Mouse (Mus musculus) embryonic stem cell, embryonic (primary cell): ENCODE results near the gene Gm21708.
"Not testable (repeated sequence)": the region's sequence is repeated elsewhere in the genome, so short reads cannot be mapped to it uniquely, and the experiment has no call there.

Experiments
- CTCF ChIA-PET, 4 experiments: fragments of 300-600 bp in 2 of 4; fragments of 350-600 bp in 2 of 4; sonication (Branson Sonifier 250); formaldehyde crosslinking; loops; one replicate each; lab custom pipeline; 2022; ENCODE audit warnings: inconsistent platforms in 2 of 4; lab: Charles Lee
- POLR2A ChIA-PET, 4 experiments: fragments of 300-600 bp in 2 of 4; fragments of 350-600 bp in 2 of 4; sonication (Branson Sonifier 250); formaldehyde crosslinking; loops; one replicate each; lab custom pipeline; 2022; ENCODE audit warnings: antibody characterized with exemption in 4 of 4, inconsistent platforms in 1 of 4; lab: Charles Lee

The Gm21708 gene

DNA sequence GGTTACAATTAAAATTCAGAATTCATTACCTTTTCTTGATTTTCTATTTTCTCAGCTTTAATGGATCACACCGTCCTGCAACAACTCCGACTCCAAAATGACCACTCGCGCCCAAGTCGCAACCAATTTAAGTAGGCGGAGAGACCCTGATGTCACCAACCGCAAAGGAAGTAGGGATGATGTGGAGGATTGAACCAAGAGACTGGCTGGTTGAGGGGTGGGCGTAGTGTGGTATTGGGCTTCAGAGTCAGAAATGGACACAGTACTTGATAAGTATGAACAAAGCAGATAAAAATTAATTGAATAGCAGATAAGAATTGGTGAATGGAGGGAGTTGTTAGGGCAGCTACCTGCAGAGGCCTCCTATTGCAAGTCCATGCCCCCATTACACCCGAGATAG lies at the start of gene Gm21708, which contains the start of gene Gm21704:
TSS of gene Gm21708 (minus strand) at position 101 of the 400 bp plus-strand sequence.
TSS of gene Gm21704 (minus strand) at position 101 of the 400 bp plus-strand sequence.
- CTCF ChIA-PET = not testable (repeated sequence)

More for the DNA sequence above, at the start of gene Gm21708, which contains the start of gene Gm21704:
- POLR2A ChIA-PET = not testable (repeated sequence)
